Mouse (Mus musculus): Measurements from ENCODE around the gene Lpgat1. TPM values are rescaled to one million over a fixed set of nuclear protein-coding genes. Genes with fewer than 3 reads are reported as not detected.

Lpgat1 gene
- polyA plus RNA-seq, 1 experiment from 2014 or later = 32.3 TPM

GRCm38 (mm10) chr1:191812949-191813691, 95.5 kb downstream of the Lpgat1 start:
- TF ChIP-seq CTCF (IDR thresholded peaks at IDR 0.05; ENCODE audit: low read depth) = no peak
- TF ChIP-seq EP300 (optimal IDR thresholded peaks at IDR 0.05) = no peak
- Histone ChIP-seq H3K4me1 (replicated peaks; ENCODE audit: control insufficient read depth, insufficient read depth) (no peaks in the 10 kb centered on the region), H3K36me3 (ENCODE audit: control insufficient read depth, insufficient read depth, low read length) (no peaks in the 10 kb centered on the region), H3K4me2 (replicated peaks; ENCODE audit: low read depth) (no peak overlapping the region), H3K9me3 (ENCODE audit: control insufficient read depth, low read length) (no peaks in the 10 kb centered on the region), H3K9ac (ENCODE audit: low read length) (no peak overlapping the region), H3K27ac (replicated peaks) (no peak overlapping the region), H3K27me3 (ENCODE audit: control insufficient read depth, insufficient read depth, low read length) (no peaks in the 10 kb centered on the region), H3K4me3 (ENCODE audit: low read depth, low read length) (no peak overlapping the region)
- 79% methylated on average over 13 of the region's 13 CpGs for WGBS
- no peak for ATAC-seq (ENCODE audit: low FRiP score, low TSS enrichment)
- no peak for DNase-seq (ENCODE audit: low spot score)

DNA sequence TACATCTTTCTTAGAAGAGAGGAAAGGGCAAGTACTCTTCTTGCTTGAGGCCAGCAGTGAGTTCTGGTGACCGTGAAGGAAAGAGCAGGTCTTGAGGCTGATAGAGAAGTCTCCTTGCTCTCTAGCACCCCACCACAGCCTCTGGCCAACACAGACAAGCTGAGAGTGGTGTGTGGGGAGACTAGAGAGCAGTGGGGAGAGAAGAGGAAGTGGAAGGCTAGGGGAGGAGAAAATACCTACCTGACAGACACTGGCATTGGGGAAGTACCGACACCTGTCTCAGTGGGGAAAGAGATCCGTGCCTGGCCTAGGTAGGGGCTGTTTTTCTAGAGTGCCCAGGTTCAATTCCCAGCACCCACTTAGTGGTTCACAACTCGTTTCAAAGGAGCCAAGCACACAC, 96.6 kb downstream of the Lpgat1 start:
- Histone ChIP-seq H3K27me3 (ENCODE audit: control insufficient read depth, insufficient read depth, low read length) (no peaks in the 10 kb centered on the region), H3K4me3 (ENCODE audit: low read depth, low read length) (no peak overlapping the region), H3K36me3 (ENCODE audit: control insufficient read depth, insufficient read depth, low read length) (no peaks in the 10 kb centered on the region), H3K4me1 (replicated peaks; ENCODE audit: control insufficient read depth, insufficient read depth) (no peaks in the 10 kb centered on the region), H3K9ac (ENCODE audit: low read length) (no peak overlapping the region), H3K27ac (replicated peaks) (no peak overlapping the region), H3K9me3 (ENCODE audit: control insufficient read depth, low read length) (no peaks in the 10 kb centered on the region), H3K4me2 (replicated peaks; ENCODE audit: low read depth) (no peak overlapping the region)
- WGBS = 79% methylated on average over 4 of the region's 4 CpGs
- DNase-seq (ENCODE audit: low spot score) (no peak), ATAC-seq (ENCODE audit: low FRiP score, low TSS enrichment) (no peak)
- no peak for TF ChIP-seq CTCF (IDR thresholded peaks at IDR 0.05; ENCODE audit: low read depth)

- ATAC-seq (ENCODE audit: low FRiP score, low TSS enrichment) (no peak), DNase-seq (ENCODE audit: low spot score) (no peak)
- no peak overlapping the region for H3K9ac ChIP-seq (ENCODE audit: low read length)
- no peak for TF ChIP-seq CTCF (IDR thresholded peaks at IDR 0.05; ENCODE audit: low read depth)
- no peaks in the 10 kb centered on the region for H3K4me1 ChIP-seq (replicated peaks; ENCODE audit: control insufficient read depth, insufficient read depth)
- H3K27ac ChIP-seq (replicated peaks) = no peak overlapping the region
- H3K4me3 ChIP-seq (ENCODE audit: low read depth, low read length) = no peak overlapping the region
- H3K36me3 ChIP-seq (ENCODE audit: control insufficient read depth, insufficient read depth, low read length) = no peaks in the 10 kb centered on the region
- H3K4me2 ChIP-seq (replicated peaks; ENCODE audit: low read depth) = no peak overlapping the region
- H3K9me3 ChIP-seq (ENCODE audit: control insufficient read depth, low read length) = no peaks in the 10 kb centered on the region
- 34% methylated on average over 5 of the region's 5 CpGs for WGBS
- no peaks in the 10 kb centered on the region for H3K27me3 ChIP-seq (ENCODE audit: control insufficient read depth, insufficient read depth, low read length)
These were observed 97.3 kb downstream of the Lpgat1 start for GRCm38 (mm10) chr1:191814935-191815334.

DNA sequence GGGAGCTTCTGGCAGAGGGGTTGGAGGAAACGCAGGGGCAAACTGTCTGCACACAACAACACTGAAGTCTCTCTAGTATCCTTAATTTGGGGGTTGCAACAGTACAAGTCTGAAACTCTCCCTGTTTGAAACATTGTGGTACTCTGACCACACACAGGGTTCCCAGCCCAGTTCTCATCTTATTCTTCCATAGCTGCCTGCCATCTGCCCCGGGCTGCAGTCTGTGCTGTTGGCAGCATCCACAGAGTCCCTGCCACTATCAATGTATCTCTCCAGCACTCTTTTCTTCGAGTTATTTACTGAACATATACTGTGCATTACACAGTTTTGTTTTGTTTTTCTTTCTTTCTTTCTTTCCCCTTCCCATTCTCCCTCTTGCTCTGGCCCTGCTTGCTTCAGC, 99.0 kb downstream of the Lpgat1 start:
- Histone ChIP-seq H3K4me2 (replicated peaks; ENCODE audit: low read depth) (no peak overlapping the region), H3K9ac (ENCODE audit: low read length) (no peak overlapping the region), H3K9me3 (ENCODE audit: control insufficient read depth, low read length) (no peaks in the 10 kb centered on the region), H3K4me3 (ENCODE audit: low read depth, low read length) (no peak overlapping the region), H3K36me3 (ENCODE audit: control insufficient read depth, insufficient read depth, low read length) (no peaks in the 10 kb centered on the region), H3K4me1 (replicated peaks; ENCODE audit: control insufficient read depth, insufficient read depth) (no peaks in the 10 kb centered on the region), H3K27ac (replicated peaks) (no peak overlapping the region), H3K27me3 (ENCODE audit: control insufficient read depth, insufficient read depth, low read length) (no peaks in the 10 kb centered on the region)
- 66% methylated on average over 3 of the region's 3 CpGs for WGBS
- DNase-seq (ENCODE audit: low spot score) (no peak), ATAC-seq (ENCODE audit: low FRiP score, low TSS enrichment) (no peak)
- TF ChIP-seq EP300 (optimal IDR thresholded peaks at IDR 0.05) = no peak
- TF ChIP-seq CTCF (IDR thresholded peaks at IDR 0.05; ENCODE audit: low read depth) = no peak

DNA sequence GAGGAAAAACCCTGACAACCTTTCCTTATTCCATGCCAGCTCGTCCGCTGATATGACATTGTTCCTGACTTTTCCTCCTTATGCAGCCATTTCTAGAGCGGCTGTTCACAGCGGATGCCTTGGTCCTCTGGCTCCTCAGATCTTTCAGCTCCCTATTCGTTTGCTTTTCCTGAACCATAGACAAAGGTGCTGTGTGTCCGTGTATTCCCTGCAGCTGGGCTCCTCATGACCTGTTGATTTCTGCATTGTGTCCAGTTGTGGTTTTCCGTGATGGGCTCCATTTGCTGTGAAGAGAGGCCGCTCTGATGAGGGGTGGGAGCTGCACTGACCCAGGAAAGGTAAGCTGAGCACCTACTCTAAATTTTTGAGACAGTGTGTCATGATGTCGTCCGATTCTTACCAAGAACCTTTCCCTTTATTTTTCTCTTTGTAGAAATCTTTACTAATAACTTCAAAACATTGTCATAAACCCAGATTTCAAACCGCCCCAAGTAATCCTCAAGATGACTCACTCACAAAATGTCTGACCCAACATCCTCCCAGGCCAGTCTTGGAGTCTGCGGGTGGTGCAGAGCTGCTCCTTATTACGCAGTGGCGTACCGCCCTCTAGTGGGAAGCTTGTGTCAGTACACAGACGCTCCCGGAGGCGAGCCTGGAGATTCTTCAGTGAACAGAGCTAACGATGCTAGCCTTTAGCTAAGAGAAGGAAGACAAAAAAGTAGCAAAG, 99.9 kb downstream of the Lpgat1 start:
- 27% methylated on average over 19 of the region's 19 CpGs for WGBS
- TF ChIP-seq EP300 (optimal IDR thresholded peaks at IDR 0.05) (no peak), CTCF (IDR thresholded peaks at IDR 0.05; ENCODE audit: low read depth) (peak; percentile 99)
- Histone ChIP-seq H3K4me2 (replicated peaks; ENCODE audit: low read depth) (0 out of 2 replicates have a peak overlapping the region, but pooled peaks have one; percentile 9), H3K4me3 (ENCODE audit: low read depth, low read length) (no peak overlapping the region), H3K4me1 (replicated peaks; ENCODE audit: control insufficient read depth, insufficient read depth) (no peaks in the 10 kb centered on the region), H3K27me3 (ENCODE audit: control insufficient read depth, insufficient read depth, low read length) (no peaks in the 10 kb centered on the region), H3K36me3 (ENCODE audit: control insufficient read depth, insufficient read depth, low read length) (no peaks in the 10 kb centered on the region), H3K27ac (replicated peaks) (no peak overlapping the region), H3K9me3 (ENCODE audit: control insufficient read depth, low read length) (no peaks in the 10 kb centered on the region), H3K9ac (ENCODE audit: low read length) (no peak overlapping the region)
- peak; percentile 88 for DNase-seq (ENCODE audit: low spot score)
- peak; percentile 85 for ATAC-seq (ENCODE audit: low FRiP score, low TSS enrichment)

GRCm38 (mm10) chr1:191818145-191818631, 100.6 kb downstream of the Lpgat1 start:
- 0 out of 2 replicates have a peak, but pooled peaks have one; percentile 1 for ATAC-seq (ENCODE audit: low FRiP score, low TSS enrichment)
- H3K4me2 ChIP-seq (replicated peaks; ENCODE audit: low read depth) = no peak overlapping the region

More at GRCm38 (mm10) chr1:191818145-191818631, 100.6 kb downstream of the Lpgat1 start:
- TF ChIP-seq EP300 (optimal IDR thresholded peaks at IDR 0.05) (no peak), CTCF (IDR thresholded peaks at IDR 0.05; ENCODE audit: low read depth) (no peak)
- no peak overlapping the region for H3K27ac ChIP-seq (replicated peaks)
- H3K9ac ChIP-seq (ENCODE audit: low read length) = no peak overlapping the region
- no peaks in the 10 kb centered on the region for H3K9me3 ChIP-seq (ENCODE audit: control insufficient read depth, low read length)
- DNase-seq (ENCODE audit: low spot score) = no peak
- 42% methylated on average over 6 of the region's 6 CpGs for WGBS
- no peaks in the 10 kb centered on the region for H3K27me3 ChIP-seq (ENCODE audit: control insufficient read depth, insufficient read depth, low read length)
- H3K4me3 ChIP-seq (ENCODE audit: low read depth, low read length) = no peak overlapping the region
- no peaks in the 10 kb centered on the region for H3K4me1 ChIP-seq (replicated peaks; ENCODE audit: control insufficient read depth, insufficient read depth)
- H3K36me3 ChIP-seq (ENCODE audit: control insufficient read depth, insufficient read depth, low read length) = no peaks in the 10 kb centered on the region

All from stomach, postnatal 0 days (tissue).